Mouse (Mus musculus): ENCODE results near the gene Agk. TPM values are rescaled to one million over a fixed set of nuclear protein-coding genes. Genes with fewer than 3 reads are reported as not detected.

Gene Agk
- total and polyA plus RNA-seq, 3 experiments: 29.7 to 29.9 TPM; not detected in 1

DNA sequence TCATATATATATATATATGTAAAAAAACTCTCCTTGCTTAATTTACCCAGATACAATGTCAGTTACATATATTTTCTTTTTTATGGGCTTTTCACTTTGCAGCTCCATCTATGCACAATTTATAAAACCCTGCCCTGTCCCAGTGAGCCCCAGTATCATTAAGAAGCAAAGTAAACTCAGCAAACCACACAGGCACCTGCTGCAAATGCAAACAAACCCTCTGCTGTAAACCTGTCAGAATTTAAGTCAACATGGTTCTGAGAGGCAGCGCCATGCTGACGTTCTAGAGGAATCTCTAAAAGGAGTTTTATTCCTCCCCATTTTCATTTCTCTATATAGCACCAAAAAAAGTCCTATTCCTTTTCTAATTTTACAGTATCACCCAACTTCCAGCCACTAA lies 77.1 kb downstream of the Agk start:
- H3K4me3 ChIP-seq (ENCODE audit: control insufficient read depth in 1 of 2, insufficient read depth in 1 of 2, low read depth in 2 of 2, low read length in 2 of 2): no peak overlapping the region
- H3K79me2 ChIP-seq (ENCODE audit: control insufficient read depth, insufficient read depth, low read length, poor library complexity): no peaks in the 10 kb centered on the region
- H3K36me3 ChIP-seq (ENCODE audit: control insufficient read depth in 1 of 2, insufficient read depth in 2 of 2, low read length in 2 of 2): peaks cover 0 to 7% of the 10 kb centered on the region in 2 experiments; a peak in 2 of 4 replicates
- no peaks in the 10 kb centered on the region for H3K4me1 ChIP-seq (ENCODE audit: control insufficient read depth in 1 of 2, insufficient read depth in 2 of 2, low read length in 2 of 2)
- no peak overlapping the region for H3K27ac ChIP-seq (ENCODE audit: control insufficient read depth, low read depth, low read length)
- no peaks in the 10 kb centered on the region for H3K27me3 ChIP-seq (ENCODE audit: control insufficient read depth in 1 of 2, insufficient read depth in 2 of 2, low read length in 2 of 2)
- no peaks in the 10 kb centered on the region for H3K9me3 ChIP-seq (replicated peaks; ENCODE audit: insufficient read depth, low read length)
- no peak for DNase-seq (ENCODE audit: low read depth, low spot score)
- no peak overlapping the region for H3K9ac ChIP-seq (ENCODE audit: control insufficient read depth, low read depth, low read length, poor library complexity, severe bottlenecking)
- TF ChIP-seq MAZ (IDR thresholded peaks at IDR 0.05; ENCODE audit: low read depth, low read length): no peak
- TF ChIP-seq ZMIZ1 (IDR thresholded peaks at IDR 0.05; ENCODE audit: low read depth, low read length): no peak
- no peak for TF ChIP-seq SMC3 (IDR thresholded peaks at IDR 0.05; ENCODE audit: low read depth, low read length)
- no peak for TF ChIP-seq ZC3H11A (IDR thresholded peaks at IDR 0.05; ENCODE audit: low read depth, low read length)
- no peak for TF ChIP-seq MEF2A (IDR thresholded peaks at IDR 0.05; ENCODE audit: extremely low read depth, insufficient replicate concordance, low read depth, low read length, poor library complexity, severe bottlenecking)
- TF ChIP-seq MYB (IDR thresholded peaks at IDR 0.05; ENCODE audit: low read depth, low read length): no peak
- no peak for TF ChIP-seq MAFK (IDR thresholded peaks at IDR 0.05; ENCODE audit: borderline replicate concordance, low read depth, low read length)
- TF ChIP-seq ELF1 (IDR thresholded peaks at IDR 0.05; ENCODE audit: low read depth, low read length): no peak
- no peak for TF ChIP-seq MAX (IDR thresholded peaks at IDR 0.05; ENCODE audit: low read length)
- no peak for TF ChIP-seq GATA1 (IDR thresholded peaks at IDR 0.05; ENCODE audit: low read depth, low read length)
- TF ChIP-seq UBTF (IDR thresholded peaks at IDR 0.05; ENCODE audit: borderline replicate concordance, insufficient read depth, low read depth, low read length): no peak
- no peak for TF ChIP-seq RCOR1 (IDR thresholded peaks at IDR 0.05; ENCODE audit: low read depth, low read length)
- no peak for TF ChIP-seq NELFE (IDR thresholded peaks at IDR 0.05; ENCODE audit: low read depth, low read length)
- TF ChIP-seq EP300 (IDR thresholded peaks at IDR 0.05; ENCODE audit: low read depth in 1 of 2, low read length in 2 of 2): no peak
- TF ChIP-seq SIN3A (IDR thresholded peaks at IDR 0.05; ENCODE audit: low read length): no peak
- no peak for TF ChIP-seq NRF1 (IDR thresholded peaks at IDR 0.05; ENCODE audit: insufficient read depth, low read depth, low read length, poor library complexity, severe bottlenecking)
- TF ChIP-seq JUND (IDR thresholded peaks at IDR 0.05; ENCODE audit: low read depth, low read length): no peak
- TF ChIP-seq E2F4 (IDR thresholded peaks at IDR 0.05; ENCODE audit: borderline replicate concordance, low read depth, low read length): no peak
- TF ChIP-seq TAL1 (IDR thresholded peaks at IDR 0.05; ENCODE audit: low read length): no peak

DNA sequence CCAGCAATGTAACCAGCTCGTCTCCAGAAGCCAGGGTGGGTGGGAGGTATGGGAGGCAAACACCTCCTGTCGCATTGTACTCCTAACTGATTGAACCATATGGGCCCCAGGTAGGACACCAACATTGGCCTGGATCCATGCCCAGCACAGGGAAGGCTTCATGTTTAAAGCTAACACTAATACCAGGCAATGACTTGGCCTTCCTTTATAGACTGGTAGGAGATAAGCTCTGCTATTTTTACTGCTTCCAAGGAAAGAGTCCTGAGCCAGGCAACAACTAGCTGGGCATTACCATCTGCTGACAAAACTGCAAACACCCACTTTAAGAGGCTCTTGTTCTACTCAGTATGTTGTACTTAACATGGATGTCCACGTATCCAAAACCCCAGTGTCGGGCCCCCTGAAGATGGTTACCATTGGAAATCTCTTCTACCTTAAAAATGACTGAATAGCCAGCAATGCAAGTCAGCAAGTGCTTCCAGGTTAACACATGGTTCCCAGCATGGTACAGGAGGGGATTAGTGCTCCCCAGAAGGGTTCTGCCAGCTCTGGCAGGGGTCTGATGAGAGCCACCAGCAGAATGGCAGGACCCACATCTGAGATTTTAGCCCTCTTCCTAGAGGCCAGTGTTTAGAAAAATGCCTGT lies 78.8 kb downstream of the Agk start:
- TF ChIP-seq E2F4 (IDR thresholded peaks at IDR 0.05; ENCODE audit: borderline replicate concordance, low read depth, low read length) (no peak), POLR2AphosphoS5 (IDR thresholded peaks at IDR 0.05; ENCODE audit: borderline replicate concordance, low read depth, low read length) (no peak), CHD1 (IDR thresholded peaks at IDR 0.05; ENCODE audit: low read depth, low read length) (no peak), CHD2 (IDR thresholded peaks at IDR 0.05; ENCODE audit: low read length) (no peak), USF1 (IDR thresholded peaks at IDR 0.05; ENCODE audit: low read depth, low read length) (no peak), POLR2A (IDR thresholded peaks at IDR 0.05; ENCODE audit: control insufficient read depth in 1 of 2, insufficient read depth in 1 of 2, low read depth in 1 of 2, low read length in 2 of 2, poor library complexity in 1 of 2) (no peak), NRF1 (IDR thresholded peaks at IDR 0.05; ENCODE audit: insufficient read depth, low read depth, low read length, poor library complexity, severe bottlenecking) (no peak), KAT2A (conservative IDR thresholded peaks at IDR 0.05; ENCODE audit: low read depth, low read length) (no peak), MYB (IDR thresholded peaks at IDR 0.05; ENCODE audit: low read depth, low read length) (no peak), NELFE (IDR thresholded peaks at IDR 0.05; ENCODE audit: low read depth, low read length) (no peak), ELF1 (IDR thresholded peaks at IDR 0.05; ENCODE audit: low read depth, low read length) (no peak)
- no peak overlapping the region for H3K9ac ChIP-seq (ENCODE audit: control insufficient read depth, low read depth, low read length, poor library complexity, severe bottlenecking)
- no peaks in the 10 kb centered on the region for H3K4me1 ChIP-seq (ENCODE audit: control insufficient read depth in 1 of 2, insufficient read depth in 2 of 2, low read length in 2 of 2)
- H3K36me3 ChIP-seq (ENCODE audit: control insufficient read depth in 1 of 2, insufficient read depth in 2 of 2, low read length in 2 of 2): peaks cover 0 to 4% of the 10 kb centered on the region in 2 experiments; a peak in 2 of 4 replicates
- no peaks in the 10 kb centered on the region for H3K79me2 ChIP-seq (ENCODE audit: control insufficient read depth, insufficient read depth, low read length, poor library complexity)
- no peaks in the 10 kb centered on the region for H3K9me3 ChIP-seq (replicated peaks; ENCODE audit: insufficient read depth, low read length)
- no peaks in the 10 kb centered on the region for H3K27me3 ChIP-seq (ENCODE audit: control insufficient read depth in 1 of 2, insufficient read depth in 2 of 2, low read length in 2 of 2)
- H3K4me3 ChIP-seq (ENCODE audit: control insufficient read depth in 1 of 2, insufficient read depth in 1 of 2, low read depth in 2 of 2, low read length in 2 of 2): no peak overlapping the region
- H3K27ac ChIP-seq (ENCODE audit: control insufficient read depth, low read depth, low read length): no peak overlapping the region
- no peak for DNase-seq (ENCODE audit: low read depth, low spot score)
